ENCODE assay signal across 16 mouse cellular contexts in the genomic region with DNA sequence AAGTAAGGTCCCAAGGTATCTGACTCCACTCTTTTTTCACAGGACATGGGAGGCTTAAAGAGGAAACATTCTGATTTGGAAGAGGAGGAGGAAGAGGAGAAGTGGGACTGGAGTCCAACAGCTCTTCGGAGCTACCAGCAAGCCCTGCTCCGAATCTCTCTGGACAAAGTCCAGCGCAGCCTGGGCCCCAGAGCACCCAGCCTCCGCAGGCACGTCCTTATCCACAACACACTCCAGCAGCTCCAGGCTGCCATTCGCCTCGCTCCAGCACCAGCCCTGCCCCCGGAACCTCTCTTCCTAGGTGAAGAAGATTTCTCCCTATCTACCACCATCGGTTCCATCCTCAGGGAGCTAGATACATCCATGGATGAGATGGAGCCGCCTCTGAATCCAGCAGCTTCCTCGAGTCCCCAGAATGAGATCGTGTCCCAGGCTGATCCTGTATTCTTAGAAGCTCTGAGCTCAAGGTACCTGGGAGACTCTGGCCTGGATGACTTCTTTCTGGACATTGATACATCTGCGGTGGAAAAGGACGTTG. TPM values are rescaled to one million over a fixed set of nuclear protein-coding genes. Genes with fewer than 3 reads are reported as not detected.
DNase-seq lines count a peak whose midpoint lies in the region; ATAC-seq and TF ChIP-seq lines count a peak whose summit lies in the region.
"Had no signal": no experiment of that assay in that cellular context is flagged by ENCODE, and none has a peak within 500 bp of the region (broad histone marks: within the 10 kb centered on the region; RNA-seq: fewer than 3 reads in every experiment).

No protein-coding gene starts in this region.

- H3K27me3 ChIP-seq in erythroblast, embryonic 14.5 days (ENCODE audit: control insufficient read depth): no peaks in the 10 kb centered on the region
- no peaks in the 10 kb centered on the region for H3K27me3 ChIP-seq in kidney, embryonic 16.5 days (ENCODE audit: insufficient read depth, low read length)
- H3K27me3 ChIP-seq in kidney, embryonic 15.5 days: no peaks in the 10 kb centered on the region
- H3K27me3 ChIP-seq in stomach, embryonic 15.5 days (replicated peaks): no peaks in the 10 kb centered on the region
- no peaks in the 10 kb centered on the region for H3K27me3 ChIP-seq in cerebellum, adult 2 months (ENCODE audit: control insufficient read depth, insufficient read depth, low read length)

- no peaks in the 10 kb centered on the region for H3K9me3 ChIP-seq in erythroblast, embryonic 14.5 days (ENCODE audit: control insufficient read depth, low read length)
- no peaks in the 10 kb centered on the region for H3K9me3 ChIP-seq in kidney, embryonic 16.5 days (ENCODE audit: low read length)
- H3K9me3 ChIP-seq in kidney, embryonic 15.5 days (replicated peaks): no peaks in the 10 kb centered on the region
- no peaks in the 10 kb centered on the region for H3K9me3 ChIP-seq in stomach, embryonic 15.5 days

- no peak for ATAC-seq in erythroblast, adult 5-6 weeks (replicated peaks; ENCODE audit: low FRiP score, poor library complexity, severe bottlenecking)
- no peak for ATAC-seq in kidney, embryonic 16.5 days (ENCODE audit: low FRiP score, low TSS enrichment)
- ATAC-seq in kidney, embryonic 15.5 days (replicated peaks; ENCODE audit: low FRiP score): no peak
- ATAC-seq in stomach, embryonic 15.5 days (ENCODE audit: insufficient read depth, low FRiP score, low read depth): no peak
- ATAC-seq: forebrain, embryonic 16.5 days; inflammation-experienced regulatory T-cells, adult 6 months; lung, postnatal 0 days had no signal

- H3K4me3 ChIP-seq in erythroblast, embryonic 14.5 days (replicated peaks): peak overlapping the region; percentile 79
- H3K4me3 ChIP-seq in kidney, embryonic 16.5 days (ENCODE audit: low read length): no peak overlapping the region
- H3K4me3 ChIP-seq in kidney, embryonic 15.5 days (replicated peaks): no peak overlapping the region
- H3K4me3 ChIP-seq in stomach, embryonic 15.5 days (replicated peaks): no peak overlapping the region
- H3K4me3 ChIP-seq in cerebellum, adult 2 months (replicated peaks; ENCODE audit: insufficient read depth, low read depth, low read length): no peak overlapping the region

- peak; percentile 70 for DNase-seq in kidney, adult 11 months
- DNase-seq in cerebellum, adult 2 months: no peak
- DNase-seq in natural killer cell, adult 2 months (ENCODE audit: low spot score in 2 of 2): no peak
- DNase-seq: adrenal gland, postnatal 25 days; gastrocnemius, postnatal 36 days; spleen, adult 18-20 months; thymus, adult 18-20 months had no signal

- peaks cover 80% of the 10 kb centered on the region for H3K4me1 ChIP-seq in erythroblast, embryonic 14.5 days (ENCODE audit: control insufficient read depth)
- H3K4me1 ChIP-seq in kidney, embryonic 16.5 days (ENCODE audit: insufficient read depth, low read length): peaks cover 27% of the 10 kb centered on the region
- peaks cover 45% of the 10 kb centered on the region for H3K4me1 ChIP-seq in kidney, embryonic 15.5 days
- peaks cover 17% of the 10 kb centered on the region for H3K4me1 ChIP-seq in stomach, embryonic 15.5 days
- H3K4me1 ChIP-seq in cerebellum, adult 2 months (ENCODE audit: control insufficient read depth, insufficient read depth, low read length): no peaks in the 10 kb centered on the region; the same call in 1 of the 2 replicates

- TF ChIP-seq CTCF in cerebellum, adult 2 months (IDR thresholded peaks at IDR 0.05; ENCODE audit: borderline replicate concordance, insufficient read depth, low read depth, low read length): no peak

- H3K9ac ChIP-seq in kidney, embryonic 16.5 days (replicated peaks; ENCODE audit: low read length): no peak overlapping the region
- H3K9ac ChIP-seq in kidney, embryonic 15.5 days: no peak overlapping the region
- H3K9ac ChIP-seq in stomach, embryonic 15.5 days: no peak overlapping the region

- H3K27ac ChIP-seq in kidney, embryonic 16.5 days (ENCODE audit: low read length): no peak overlapping the region
- peak overlapping the region; percentile 97; the same call in 1 of the 2 replicates for H3K27ac ChIP-seq in kidney, embryonic 15.5 days
- H3K27ac ChIP-seq in stomach, embryonic 15.5 days: no peak overlapping the region
- H3K27ac ChIP-seq in cerebellum, adult 2 months (ENCODE audit: insufficient read depth, low read length): no peak overlapping the region

- no peak overlapping the region for H3K4me2 ChIP-seq in kidney, embryonic 16.5 days (replicated peaks; ENCODE audit: low read depth, low read length)
- no peak overlapping the region for H3K4me2 ChIP-seq in kidney, embryonic 15.5 days
- peak overlapping the region; percentile 2; the same call in 1 of the 2 replicates for H3K4me2 ChIP-seq in stomach, embryonic 15.5 days

- WGBS in kidney, embryonic 16.5 days: 96% methylated on average over 14 of the region's 14 CpGs
- 93% methylated on average over 14 of the region's 14 CpGs for WGBS in kidney, embryonic 15.5 days
- 87% methylated on average over 14 of the region's 14 CpGs for WGBS in stomach, embryonic 15.5 days
- WGBS in cerebellum, adult 2 months: 84% methylated on average over 14 of the region's 14 CpGs

- H3K36me3 ChIP-seq in erythroblast, embryonic 14.5 days (ENCODE audit: control insufficient read depth): peaks cover 59% of the 10 kb centered on the region
- H3K36me3 ChIP-seq in kidney, embryonic 16.5 days (ENCODE audit: insufficient read depth, low read length): peaks cover 14% of the 10 kb centered on the region
- H3K36me3 ChIP-seq in kidney, embryonic 15.5 days: peaks cover 33% of the 10 kb centered on the region
- H3K36me3 ChIP-seq in stomach, embryonic 15.5 days: peaks cover 12% of the 10 kb centered on the region

- TF ChIP-seq POLR2A in cerebellum, adult 2 months (IDR thresholded peaks at IDR 0.05; ENCODE audit: borderline replicate concordance, insufficient read depth, low read length): no peak

RNA-seq across cellular contexts. Expression of a gene that starts 2.6 kb away (rescaled TPM):
- 9.6 and 9.9 TPM in 2 replicates for polyA plus RNA-seq in erythroblast, embryonic 14.5 days (2012)
- total RNA-seq in erythroblast, adult 5-6 weeks (2015; ENCODE audit: low replicate concordance): 31.8 and 57.3 TPM in 2 replicates
- total RNA-seq in erythroblast, adult 5-6 weeks (2017; ENCODE audit: low replicate concordance): 56.2 and 61.8 TPM in 2 replicates
- polyA plus RNA-seq in kidney, embryonic 16.5 days (2015; fragmentation: Nextera tagmentation; extraction: Ambion mirVana): 27.5 and 32.5 TPM in 2 replicates
- polyA plus RNA-seq in kidney, embryonic 15.5 days (2015; fragmentation: Nextera tagmentation; extraction: Ambion mirVana): 30.3 and 32.0 TPM in 2 replicates
- polyA plus RNA-seq in stomach, embryonic 15.5 days (2015; fragmentation: Nextera tagmentation; extraction: Ambion mirVana): 29.3 and 35.1 TPM in 2 replicates
- polyA plus RNA-seq in cerebellum, adult 2 months (2012; rRNA removed): 8.1 and 8.9 TPM in 2 replicates

RNA-seq across cellular contexts. Expression of a gene that starts 10.5 kb away (rescaled TPM):
- 17.9 and 18.5 TPM in 2 replicates for polyA plus RNA-seq in erythroblast, embryonic 14.5 days (2012)
- 26.5 and 34.1 TPM in 2 replicates for total RNA-seq in erythroblast, adult 5-6 weeks (2015; ENCODE audit: low replicate concordance)
- total RNA-seq in erythroblast, adult 5-6 weeks (2017; ENCODE audit: low replicate concordance): 26.2 and 30.5 TPM in 2 replicates
- polyA plus RNA-seq in kidney, embryonic 16.5 days (2015; fragmentation: Nextera tagmentation; extraction: Ambion mirVana): 42.3 and 45.8 TPM in 2 replicates
- polyA plus RNA-seq in kidney, embryonic 15.5 days (2015; fragmentation: Nextera tagmentation; extraction: Ambion mirVana): 40.5 and 41.0 TPM in 2 replicates
- 35.3 and 36.7 TPM in 2 replicates for polyA plus RNA-seq in stomach, embryonic 15.5 days (2015; fragmentation: Nextera tagmentation; extraction: Ambion mirVana)
- 17.4 and 17.9 TPM in 2 replicates for polyA plus RNA-seq in cerebellum, adult 2 months (2012; rRNA removed)

RNA-seq across cellular contexts. Expression of a gene that starts 23.0 kb away (rescaled TPM):
- 0.41 TPM in 2 replicates for polyA plus RNA-seq in erythroblast, embryonic 14.5 days (2012)
- not detected in 2 replicates for total RNA-seq in erythroblast, adult 5-6 weeks (2015; ENCODE audit: low replicate concordance)
- total RNA-seq in erythroblast, adult 5-6 weeks (2017; ENCODE audit: low replicate concordance): 0.28 and 0.43 TPM in 2 replicates
- polyA plus RNA-seq in kidney, embryonic 16.5 days (2015; fragmentation: Nextera tagmentation; extraction: Ambion mirVana): 4.9 and 5.1 TPM in 2 replicates
- 4.0 and 4.8 TPM in 2 replicates for polyA plus RNA-seq in kidney, embryonic 15.5 days (2015; fragmentation: Nextera tagmentation; extraction: Ambion mirVana)
- 3.1 and 3.5 TPM in 2 replicates for polyA plus RNA-seq in stomach, embryonic 15.5 days (2015; fragmentation: Nextera tagmentation; extraction: Ambion mirVana)
- 0.34 and 0.43 TPM in 2 replicates for polyA plus RNA-seq in cerebellum, adult 2 months (2012; rRNA removed)

RNA-seq across cellular contexts. Expression of a gene that starts 28.4 kb away (rescaled TPM):
- polyA plus RNA-seq in erythroblast, embryonic 14.5 days (2012): 842 and 917 TPM in 2 replicates
- total RNA-seq in erythroblast, adult 5-6 weeks (2015; ENCODE audit: low replicate concordance): 379 and 403 TPM in 2 replicates
- total RNA-seq in erythroblast, adult 5-6 weeks (2017; ENCODE audit: low replicate concordance): 431 and 604 TPM in 2 replicates
- 50.8 and 54.6 TPM in 2 replicates for polyA plus RNA-seq in kidney, embryonic 16.5 days (2015; fragmentation: Nextera tagmentation; extraction: Ambion mirVana)
- 44.5 and 57.4 TPM in 2 replicates for polyA plus RNA-seq in kidney, embryonic 15.5 days (2015; fragmentation: Nextera tagmentation; extraction: Ambion mirVana)
- polyA plus RNA-seq in stomach, embryonic 15.5 days (2015; fragmentation: Nextera tagmentation; extraction: Ambion mirVana): 86.6 and 133 TPM in 2 replicates
- polyA plus RNA-seq in cerebellum, adult 2 months (2012; rRNA removed): 24.2 and 25.2 TPM in 2 replicates

RNA-seq across cellular contexts. Expression of a gene that starts 28.7 kb away (rescaled TPM):
- 0.01 and 0.02 TPM in 2 replicates for polyA plus RNA-seq in erythroblast, embryonic 14.5 days (2012)
- total RNA-seq in erythroblast, adult 5-6 weeks (2015; ENCODE audit: low replicate concordance): 0.42 TPM in 1 of 2 replicates, not detected in the other
- 0.17 and 0.28 TPM in 2 replicates for total RNA-seq in erythroblast, adult 5-6 weeks (2017; ENCODE audit: low replicate concordance)
- 0.31 and 0.40 TPM in 2 replicates for polyA plus RNA-seq in kidney, embryonic 16.5 days (2015; fragmentation: Nextera tagmentation; extraction: Ambion mirVana)
- polyA plus RNA-seq in kidney, embryonic 15.5 days (2015; fragmentation: Nextera tagmentation; extraction: Ambion mirVana): 0.27 and 0.39 TPM in 2 replicates
- 0.45 and 0.58 TPM in 2 replicates for polyA plus RNA-seq in stomach, embryonic 15.5 days (2015; fragmentation: Nextera tagmentation; extraction: Ambion mirVana)
- 171 and 177 TPM in 2 replicates for polyA plus RNA-seq in cerebellum, adult 2 months (2012; rRNA removed)
- total RNA-seq: monocyte, adult 5-6 weeks had no signal
